Mouse (Mus musculus): Measurements from ENCODE around the gene Pard6b.
"Not testable (repeated sequence)": the region's sequence is repeated elsewhere in the genome, so short reads cannot be mapped to it uniquely, and the experiment has no call there.

The Pard6b gene

GRCm38 (mm10) chr2:168098040-168098439, 17.2 kb downstream of the Pard6b start:
- no peak for DNase-seq (ENCODE audit: extremely low read depth, low read depth)

DNA sequence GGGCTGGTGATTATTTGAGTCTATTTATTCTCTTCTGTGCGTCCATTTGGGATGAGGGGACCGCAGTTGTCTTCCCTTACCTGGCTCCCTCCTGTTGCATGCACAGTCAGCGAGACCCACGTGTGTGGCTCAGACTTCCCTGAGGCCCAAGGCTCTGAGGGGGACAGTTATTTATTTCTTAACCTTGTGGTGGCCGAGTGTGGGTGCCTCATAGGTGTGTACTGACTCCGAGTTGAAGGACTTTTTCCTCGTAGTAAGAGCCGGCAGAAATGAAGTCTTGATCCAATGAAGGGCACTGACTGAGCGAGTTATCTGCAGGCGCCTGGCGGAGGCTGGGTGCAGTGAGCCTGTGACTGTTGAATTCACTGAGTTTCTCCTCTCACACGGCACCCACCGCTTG, 19.2 kb downstream of the Pard6b start:
- DNase-seq (ENCODE audit: extremely low read depth, low read depth) = no peak

- no peak for DNase-seq (ENCODE audit: extremely low read depth, low read depth)
Measured at GRCm38 (mm10) chr2:168101805-168102204, 21.0 kb downstream of the Pard6b start.

- no peak for DNase-seq (ENCODE audit: extremely low read depth, low read depth)
Measured at GRCm38 (mm10) chr2:168103341-168103740, 22.5 kb downstream of the Pard6b start.

GRCm38 (mm10) chr2:168104375-168105144, 23.8 kb downstream of the Pard6b start:
- DNase-seq (ENCODE audit: extremely low read depth, low read depth) = no peak

DNA sequence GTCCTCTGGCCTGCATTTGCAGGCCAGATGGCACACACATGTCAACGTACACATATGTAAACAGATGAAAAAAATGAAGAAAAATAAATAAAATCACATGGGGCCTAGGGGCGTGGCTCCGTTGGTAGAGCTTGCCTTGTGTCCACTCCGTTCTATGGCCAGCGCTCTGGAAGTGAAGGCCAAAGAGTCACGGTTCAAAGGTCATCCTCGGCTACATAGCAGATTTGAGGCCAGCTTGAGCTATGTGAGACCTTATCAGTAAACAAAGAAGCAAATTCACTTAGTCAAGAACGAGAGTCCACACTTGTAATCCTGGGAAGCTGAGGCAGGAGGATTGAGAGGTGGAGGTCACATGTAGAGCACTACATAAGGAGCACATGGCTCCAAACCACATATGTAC, 24.5 kb downstream of the Pard6b start:
- DNase-seq (ENCODE audit: extremely low read depth, low read depth) = no peak

DNA sequence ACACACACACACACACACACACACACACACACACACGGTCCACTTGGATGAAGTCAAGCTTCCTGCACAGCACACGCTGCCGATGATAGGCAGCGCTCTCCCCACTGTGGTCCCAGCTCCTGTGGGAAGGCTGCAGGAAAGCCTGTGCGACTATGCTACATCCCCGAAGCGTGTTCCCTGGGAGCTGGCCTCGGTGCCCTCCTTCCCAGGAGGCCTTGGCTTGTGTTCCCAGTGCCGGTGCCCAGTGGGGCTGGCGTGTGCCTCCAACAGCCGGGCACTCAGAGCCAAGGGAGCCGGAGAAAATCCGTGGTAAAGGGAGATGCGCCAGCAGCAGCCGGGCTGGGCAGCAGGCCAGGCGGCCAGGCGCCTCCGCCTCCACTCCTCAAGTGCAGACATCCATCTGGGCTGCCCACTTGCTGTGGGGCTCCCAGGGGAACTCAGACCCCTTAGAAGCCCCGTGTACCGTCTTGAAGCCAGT, 25.9 kb downstream of the Pard6b start:
- no peak for DNase-seq (ENCODE audit: extremely low read depth, low read depth)

GRCm38 (mm10) chr2:168107356-168107755, 26.6 kb downstream of the Pard6b start:
- no peak for DNase-seq (ENCODE audit: extremely low read depth, low read depth)

DNA sequence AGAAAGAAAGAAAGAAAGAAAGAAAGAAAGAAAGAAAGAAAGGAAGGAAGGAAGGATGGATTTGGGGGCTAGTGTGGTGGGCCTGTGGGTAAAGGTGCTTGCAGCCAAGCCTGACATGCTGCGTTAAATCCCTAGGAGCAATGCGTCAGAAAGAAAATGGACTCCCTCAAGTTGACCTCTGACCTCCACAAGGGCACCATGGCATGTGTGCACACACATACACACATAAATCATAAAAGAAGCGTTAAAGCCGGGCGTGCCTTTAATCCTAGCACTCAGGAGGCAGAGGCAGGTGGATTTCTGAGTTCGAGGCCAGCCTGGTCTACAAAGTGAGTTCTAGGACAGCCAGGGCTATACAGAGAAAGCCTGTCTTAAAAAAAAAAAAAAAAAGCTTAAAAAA, 27.1 kb downstream of the Pard6b start:
- DNase-seq (ENCODE audit: extremely low read depth, low read depth) = not testable (repeated sequence)

DNA sequence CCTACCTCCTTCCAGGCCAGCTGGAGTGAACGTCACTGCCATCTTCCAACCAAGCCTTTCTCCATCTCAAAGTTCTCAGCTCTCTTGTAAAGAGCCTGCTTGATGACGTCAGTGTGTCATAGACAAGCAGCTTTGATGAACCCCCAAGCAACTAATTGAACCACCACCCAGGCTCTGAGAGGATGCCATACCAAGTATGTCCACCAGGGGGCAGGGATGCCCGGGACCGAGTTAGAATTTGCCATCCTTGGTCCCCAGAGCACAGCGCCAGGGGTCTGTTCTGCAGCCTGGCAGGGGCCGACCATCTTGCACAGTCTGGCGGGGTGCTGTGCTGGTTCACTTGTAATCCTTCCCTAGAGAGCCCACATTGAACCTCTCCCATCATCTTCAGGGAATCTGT, 31.1 kb downstream of the Pard6b start:
- DNase-seq (ENCODE audit: extremely low read depth, low read depth) = no peak

- DNase-seq (ENCODE audit: extremely low read depth, low read depth) = no peak
Measured at GRCm38 (mm10) chr2:168113263-168113662, 32.5 kb downstream of the Pard6b start.

DNA sequence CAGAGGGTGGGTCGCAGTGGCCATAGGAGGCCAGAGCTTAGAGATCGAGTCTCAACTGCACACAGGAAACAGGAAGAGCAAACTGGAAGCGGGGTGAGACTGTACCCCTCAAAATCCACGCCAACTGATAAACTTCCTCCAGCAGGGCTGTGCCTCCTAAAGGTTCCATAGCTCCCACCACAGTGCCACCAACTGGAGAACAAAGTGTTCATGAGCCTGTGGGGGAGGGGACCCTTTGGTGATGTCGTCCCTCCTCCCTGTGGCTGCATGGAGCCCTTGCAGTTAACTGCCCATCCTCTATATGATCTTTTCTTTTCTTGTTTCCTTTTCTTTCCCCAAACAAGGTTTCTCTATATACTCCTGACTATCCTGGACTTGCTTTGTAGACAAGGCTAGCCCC, 32.9 kb downstream of the Pard6b start:
- no peak for DNase-seq (ENCODE audit: extremely low read depth, low read depth)

GRCm38 (mm10) chr2:168114699-168115350, 34.0 kb downstream of the Pard6b start:
- DNase-seq (ENCODE audit: extremely low read depth, low read depth) = no peak

DNA sequence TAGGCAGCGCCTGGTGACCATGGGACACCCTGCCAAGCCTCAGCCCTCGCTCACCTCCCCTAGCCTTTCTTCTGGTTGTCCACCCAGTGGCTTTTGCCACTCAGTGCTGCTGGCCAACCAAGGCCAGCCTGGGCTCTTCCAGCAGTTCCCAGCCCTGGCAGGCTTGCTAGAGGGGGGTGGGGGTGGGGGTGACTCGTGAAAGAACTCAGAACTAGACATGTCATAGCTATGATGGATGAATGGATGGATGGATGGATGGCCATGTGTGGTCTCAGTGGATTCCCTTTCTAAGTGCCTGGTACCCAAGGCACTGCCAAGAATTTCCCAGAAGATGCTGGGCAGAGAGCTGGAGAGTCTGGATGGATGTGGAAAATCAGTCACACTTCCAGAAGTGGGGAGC, 35.0 kb downstream of the Pard6b start:
- DNase-seq (ENCODE audit: extremely low read depth, low read depth) = no peak

DNA sequence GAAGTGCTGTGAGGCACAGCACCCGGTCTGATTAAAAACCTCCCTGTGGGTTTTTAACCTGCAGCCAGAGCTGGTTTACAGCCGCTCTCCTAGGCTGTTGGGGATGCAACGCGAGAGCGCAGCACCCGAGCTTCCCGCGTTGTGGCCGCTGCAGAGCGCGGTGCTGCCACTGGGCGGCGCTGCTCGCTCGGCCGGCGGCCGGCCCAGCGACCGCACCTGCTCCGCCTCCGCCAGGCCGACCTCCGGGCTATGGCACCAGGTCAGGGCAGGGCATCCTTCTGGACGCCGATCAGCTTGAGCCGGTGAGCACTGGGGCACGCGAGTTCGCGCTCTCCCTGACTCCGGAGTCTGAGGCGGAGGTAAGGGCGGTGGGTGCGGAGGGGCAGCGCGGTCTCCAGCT, 36.3 kb downstream of the Pard6b start:
- no peak for DNase-seq (ENCODE audit: extremely low read depth, low read depth)

DNA sequence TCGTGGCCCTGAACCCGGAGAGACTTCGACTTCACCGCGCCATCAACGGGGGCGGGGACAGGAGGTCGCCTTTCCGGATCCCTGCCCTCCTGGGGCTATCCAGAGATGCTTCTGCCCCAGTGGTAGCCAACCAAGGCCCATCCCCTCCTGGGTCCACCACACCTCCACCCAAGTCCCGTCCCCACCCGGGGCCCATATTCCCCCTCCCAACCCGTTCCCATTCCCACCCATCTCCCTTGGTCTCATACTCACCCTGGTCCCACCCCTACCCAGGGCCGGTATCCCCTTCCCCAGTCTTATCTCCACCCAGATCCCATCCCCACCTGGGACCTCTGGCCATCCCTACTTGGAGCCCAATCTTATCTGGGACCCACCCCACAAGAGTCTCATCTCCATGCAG, 36.7 kb downstream of the Pard6b start:
- no peak for DNase-seq (ENCODE audit: extremely low read depth, low read depth)

- no peak for DNase-seq (ENCODE audit: extremely low read depth, low read depth)
Measured at GRCm38 (mm10) chr2:168117967-168118366, 37.2 kb downstream of the Pard6b start.

- no peak for DNase-seq (ENCODE audit: extremely low read depth, low read depth)
Measured at GRCm38 (mm10) chr2:168118456-168118855, 37.7 kb downstream of the Pard6b start.

DNA sequence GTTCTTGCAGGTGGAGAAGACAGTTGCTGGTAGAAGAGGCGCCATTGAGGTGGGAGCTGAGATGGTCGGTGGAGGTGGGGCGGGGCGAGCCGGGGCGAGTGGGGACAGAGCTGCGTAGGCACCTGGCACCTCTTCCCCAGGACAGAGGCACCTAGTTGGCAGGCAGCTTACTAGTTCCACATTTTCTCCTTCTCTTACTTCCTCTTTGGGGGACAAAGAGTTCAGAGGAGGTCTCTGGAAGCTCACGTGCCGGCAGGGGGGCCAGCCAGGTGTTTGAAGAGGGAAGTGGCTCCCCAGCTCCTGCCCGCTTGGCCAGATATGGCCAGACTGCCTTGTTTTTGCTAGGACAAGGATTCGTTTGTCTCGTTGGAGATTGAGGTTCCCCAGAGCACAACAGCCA, 38.3 kb downstream of the Pard6b start:
- no peak for DNase-seq (ENCODE audit: extremely low read depth, low read depth)

- no peak for DNase-seq (ENCODE audit: extremely low read depth, low read depth)
Measured at GRCm38 (mm10) chr2:168120906-168121305, 40.1 kb downstream of the Pard6b start.

DNA sequence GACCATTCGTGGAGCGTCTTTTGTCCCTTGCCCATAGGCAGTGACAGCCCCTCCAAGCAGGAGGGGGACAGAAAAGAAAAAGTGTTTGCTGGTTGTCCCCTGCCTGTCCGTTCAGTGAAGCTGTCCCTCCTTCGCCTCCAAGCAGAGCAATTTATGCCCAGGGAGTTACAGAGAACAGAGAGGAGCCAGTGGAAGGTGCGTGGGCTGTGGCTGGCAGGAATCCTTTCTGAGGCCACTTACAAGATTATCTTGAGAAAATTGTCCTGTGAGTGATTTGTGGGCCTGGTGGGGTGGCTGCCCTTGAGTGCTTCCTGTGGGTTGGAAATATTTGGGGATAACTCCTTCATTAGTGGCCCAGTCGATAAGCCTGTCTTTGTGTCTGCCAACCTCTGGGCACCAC, 42.8 kb downstream of the Pard6b start:
- no peak for DNase-seq (ENCODE audit: extremely low read depth, low read depth)

GRCm38 (mm10) chr2:168125288-168126089, 44.7 kb downstream of the Pard6b start:
- no peak for DNase-seq (ENCODE audit: extremely low read depth, low read depth)
